Comparison of ENCODE assay signal across 14 mouse cellular contexts in the genomic region with DNA sequence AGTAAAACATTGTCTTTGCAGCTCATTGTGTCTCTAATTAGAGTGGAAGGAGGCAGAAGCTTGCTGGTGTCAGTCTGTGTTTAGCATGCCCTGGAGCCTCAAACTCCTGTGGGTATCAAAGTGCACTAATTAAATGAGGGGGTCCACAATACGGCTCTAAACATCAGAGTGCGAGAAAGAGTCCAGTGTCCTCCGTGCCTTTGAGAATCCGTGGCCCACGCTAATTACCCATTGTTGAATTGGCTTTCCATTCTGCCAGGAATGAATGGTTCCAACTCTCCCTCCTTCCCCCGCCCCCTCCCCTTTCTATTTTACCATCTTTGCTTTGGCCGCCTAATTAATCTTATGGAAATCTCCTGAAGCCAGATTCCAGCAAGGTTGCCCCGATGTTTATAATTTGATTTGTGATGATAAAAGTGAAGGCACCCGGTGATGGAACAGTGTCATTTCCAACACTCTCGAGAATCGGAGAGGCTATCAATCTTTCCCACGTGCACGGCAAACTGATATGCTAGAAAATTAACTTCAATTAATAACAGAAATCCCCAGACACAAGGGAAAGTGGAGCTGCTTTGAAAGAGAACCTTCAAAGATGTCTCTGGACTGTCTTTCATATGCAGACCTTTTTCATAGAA.
A peak's percentile ranks its signal among the peaks of the same experiment; 100 is the strongest.
DNase-seq lines count a peak whose midpoint lies in the region; ATAC-seq and TF ChIP-seq lines count a peak whose summit lies in the region.
"Had no signal": no experiment of that assay in that cellular context is flagged by ENCODE, and none has a peak within 500 bp of the region (broad histone marks: within the 10 kb centered on the region; RNA-seq: fewer than 3 reads in every experiment).

No protein-coding gene starts in this region.

- no peak overlapping the region for H3K27ac ChIP-seq in forebrain, embryonic 13.5 days
- H3K27ac ChIP-seq in hindbrain, postnatal 0 days, result no peak overlapping the region
- H3K27ac ChIP-seq in neural tube, embryonic 12.5 days, result no peak overlapping the region
- H3K27ac ChIP-seq in layer of hippocampus, adult 2 months, result no peak overlapping the region
- H3K27ac ChIP-seq in intestine, postnatal 0 days (ENCODE audit: low read depth, low read length), result no peak overlapping the region
- H3K27ac ChIP-seq: stomach, embryonic 15.5 days had no signal

- TF ChIP-seq CTCF in hindbrain, postnatal 0 days (IDR thresholded peaks at IDR 0.05; ENCODE audit: low read depth), result no peak
- TF ChIP-seq CTCF in layer of hippocampus, adult 2 months (conservative IDR thresholded peaks at IDR 0.05), result no peak
- no peak for TF ChIP-seq CTCF in intestine, postnatal 0 days (IDR thresholded peaks at IDR 0.05; ENCODE audit: low read depth)

- DNase-seq in embryo, embryonic 9.5 days (ENCODE audit: extremely low spot score), result peak; percentile 42
- peak; percentile 45 for DNase-seq in hindbrain, postnatal 0 days (ENCODE audit: low spot score)
- no peak for DNase-seq in layer of hippocampus, adult 2 months (ENCODE audit: low spot score in 2 of 2)
- DNase-seq in right cerebral cortex, postnatal 36 days (ENCODE audit: low spot score in 2 of 2), result no peak
- no peak for DNase-seq in urinary bladder, postnatal 36 days (ENCODE audit: low spot score in 2 of 2)
- DNase-seq: heart, postnatal 36 days; liver; lung, postnatal 14 days had no signal

- peak overlapping the region; percentile 43 for H3K4me2 ChIP-seq in forebrain, embryonic 13.5 days
- peak overlapping the region; percentile 51 for H3K4me2 ChIP-seq in hindbrain, postnatal 0 days (ENCODE audit: low read depth, low read length)
- H3K4me2 ChIP-seq in neural tube, embryonic 12.5 days (replicated peaks), result peak overlapping the region; percentile 44
- H3K4me2 ChIP-seq in intestine, postnatal 0 days (replicated peaks; ENCODE audit: low read depth), result no peak overlapping the region
- H3K4me2 ChIP-seq: stomach, embryonic 15.5 days had no signal

- ATAC-seq in forebrain, embryonic 13.5 days, result peak; percentile 95
- ATAC-seq in hindbrain, postnatal 0 days, result peak; percentile 49; the same call in 1 of the 2 replicates
- ATAC-seq in neural tube, embryonic 12.5 days (ENCODE audit: low FRiP score, low read depth), result peak; percentile 90
- ATAC-seq in intestine, postnatal 0 days, result no peak
- ATAC-seq: Patski had no signal

- H3K9ac ChIP-seq in forebrain, embryonic 13.5 days, result no peak overlapping the region
- no peak overlapping the region for H3K9ac ChIP-seq in hindbrain, postnatal 0 days (replicated peaks; ENCODE audit: low read length)
- no peak overlapping the region for H3K9ac ChIP-seq in neural tube, embryonic 12.5 days
- H3K9ac ChIP-seq in intestine, postnatal 0 days (ENCODE audit: low read depth, low read length), result no peak overlapping the region
- H3K9ac ChIP-seq: stomach, embryonic 15.5 days had no signal

- peaks cover 16% of the 10 kb centered on the region for H3K4me1 ChIP-seq in forebrain, embryonic 13.5 days
- H3K4me1 ChIP-seq in hindbrain, postnatal 0 days (ENCODE audit: insufficient read depth, low read length), result no peaks in the 10 kb centered on the region
- H3K4me1 ChIP-seq in neural tube, embryonic 12.5 days, result peaks cover 4% of the 10 kb centered on the region; the same call in 1 of the 2 replicates
- H3K4me1 ChIP-seq in intestine, postnatal 0 days (replicated peaks; ENCODE audit: control insufficient read depth, insufficient read depth, low read length), result no peaks in the 10 kb centered on the region
- H3K4me1 ChIP-seq: stomach, embryonic 15.5 days had no signal

- no peaks in the 10 kb centered on the region for H3K9me3 ChIP-seq in forebrain, embryonic 13.5 days (replicated peaks)
- H3K9me3 ChIP-seq in hindbrain, postnatal 0 days (ENCODE audit: low read length), result no peaks in the 10 kb centered on the region
- no peaks in the 10 kb centered on the region for H3K9me3 ChIP-seq in neural tube, embryonic 12.5 days
- no peaks in the 10 kb centered on the region for H3K9me3 ChIP-seq in intestine, postnatal 0 days (ENCODE audit: control insufficient read depth)
- H3K9me3 ChIP-seq: stomach, embryonic 15.5 days had no signal

- WGBS in forebrain, embryonic 13.5 days, result 2% methylated on average over 13 of the region's 13 CpGs
- WGBS in hindbrain, postnatal 0 days, result 5% methylated on average over 13 of the region's 13 CpGs
- 14% methylated on average over 13 of the region's 13 CpGs for WGBS in neural tube, embryonic 12.5 days
- 52% methylated on average over 13 of the region's 13 CpGs for WGBS in intestine, postnatal 0 days

- no peaks in the 10 kb centered on the region for H3K36me3 ChIP-seq in forebrain, embryonic 13.5 days (ENCODE audit: poor library complexity, severe bottlenecking)
- no peaks in the 10 kb centered on the region for H3K36me3 ChIP-seq in hindbrain, postnatal 0 days (ENCODE audit: insufficient read depth, low read length)
- H3K36me3 ChIP-seq in neural tube, embryonic 12.5 days, result no peaks in the 10 kb centered on the region
- H3K36me3 ChIP-seq in intestine, postnatal 0 days (ENCODE audit: control insufficient read depth, insufficient read depth), result no peaks in the 10 kb centered on the region
- H3K36me3 ChIP-seq: stomach, embryonic 15.5 days had no signal

- no peaks in the 10 kb centered on the region for H3K27me3 ChIP-seq in forebrain, embryonic 13.5 days
- H3K27me3 ChIP-seq in hindbrain, postnatal 0 days (ENCODE audit: insufficient read depth, low read length), result no peaks in the 10 kb centered on the region
- no peaks in the 10 kb centered on the region for H3K27me3 ChIP-seq in neural tube, embryonic 12.5 days (replicated peaks)
- no peaks in the 10 kb centered on the region for H3K27me3 ChIP-seq in intestine, postnatal 0 days (replicated peaks; ENCODE audit: control insufficient read depth, insufficient read depth, low read length)
- H3K27me3 ChIP-seq: stomach, embryonic 15.5 days had no signal

- peak overlapping the region; percentile 15; the same call in 1 of the 2 replicates for H3K4me3 ChIP-seq in forebrain, embryonic 13.5 days
- peak overlapping the region; percentile 17 for H3K4me3 ChIP-seq in hindbrain, postnatal 0 days (ENCODE audit: low read length)
- no peak overlapping the region for H3K4me3 ChIP-seq in neural tube, embryonic 12.5 days
- no peak overlapping the region for H3K4me3 ChIP-seq in layer of hippocampus, adult 2 months
- no peak overlapping the region for H3K4me3 ChIP-seq in intestine, postnatal 0 days (ENCODE audit: low read depth, low read length)
- H3K4me3 ChIP-seq: myocyte; stomach, embryonic 15.5 days had no signal

Comparison
In these comparisons a context has a peak if more than half of its experiments do, and no peak if none do; other contexts are left out.
1. DNase-seq: peak in embryo, embryonic 9.5 days (single experiment) and hindbrain, postnatal 0 days (single experiment); none in layer of hippocampus, adult 2 months (0 of 2), right cerebral cortex, postnatal 36 days (0 of 2) and urinary bladder, postnatal 36 days (0 of 2).
2. H3K4me3 ChIP-seq: peak in forebrain, embryonic 13.5 days (single experiment) and hindbrain, postnatal 0 days (single experiment); none in neural tube, embryonic 12.5 days (single experiment), layer of hippocampus, adult 2 months (single experiment) and intestine, postnatal 0 days (single experiment).